Mouse (Mus musculus) small intestine, adult 10 weeks (tissue): Measurements from ENCODE around the gene Gm30191. TPM values are rescaled to one million over a fixed set of nuclear protein-coding genes. Genes with fewer than 3 reads are reported as not detected.

Experiments used
- polyA plus RNA-seq: library from polyadenylated mRNA; stranded (reverse); fragments of 350-450 nt; fragmentation: Illumina TruSeq; extraction: RNeasy Lipid Tissue Mini Kit (QIAGEN cat#74804); gene quantifications from one replicate; pipeline ENCODE4 v1.2.3, GENCODE M21; 2014; ENCODE audit warnings: low replicate concordance

Gm30191 gene
- not detected for polyA plus RNA-seq

DNA sequence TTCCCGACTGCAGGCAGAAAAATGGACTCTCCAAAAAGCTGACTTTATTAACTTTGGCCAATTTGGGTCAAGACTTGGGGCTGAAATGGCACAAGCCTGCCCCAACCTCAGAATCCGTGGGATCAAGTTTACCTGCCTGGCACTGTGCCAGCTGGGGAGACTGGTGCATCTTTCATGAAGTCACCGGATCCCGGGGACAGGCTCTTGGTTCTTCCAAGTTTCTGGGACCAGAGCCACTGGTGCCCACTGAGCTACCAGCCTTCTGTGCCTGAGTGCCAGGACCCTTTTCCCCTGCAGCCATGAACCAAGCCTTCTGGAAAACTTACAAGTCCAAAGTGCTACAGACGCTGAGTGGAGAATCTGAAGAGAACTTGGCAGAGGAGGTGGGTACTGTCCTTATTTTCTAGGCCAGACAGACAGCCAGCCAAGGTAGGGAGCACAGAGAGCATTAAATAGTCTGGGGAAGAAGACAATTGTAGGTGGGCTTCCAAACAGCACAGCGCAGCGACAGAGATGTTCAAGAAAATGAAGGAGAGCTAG is at the start of gene Gm30191:
Gm30191 (plus strand) TSS at position 217 of the 540 bp plus-strand sequence.

DNA sequence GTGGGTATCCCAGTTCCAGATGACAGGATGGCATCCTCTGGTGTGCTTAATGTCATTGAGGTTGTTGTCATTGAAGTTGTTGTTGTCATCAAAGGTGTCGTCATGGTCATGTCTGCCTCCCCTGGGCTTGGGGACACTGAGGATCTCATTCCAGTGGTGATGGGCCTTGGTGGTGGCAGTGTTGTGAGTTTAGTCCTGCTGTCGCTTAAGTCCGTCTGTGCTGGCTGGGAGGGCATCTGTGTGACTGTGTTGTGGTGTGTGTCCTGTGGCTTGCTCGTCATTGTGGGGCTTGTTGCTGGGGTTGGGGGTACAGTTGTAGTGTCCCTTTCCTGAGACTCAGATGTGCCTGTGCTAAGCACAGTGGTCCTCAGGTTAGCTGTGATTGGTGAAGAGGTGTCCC is 43.8 kb upstream of the Gm30191 start, which contains the start of gene Gm7534:
Gm7534 (minus strand) TSS at position 101 of the 400 bp plus-strand sequence.

DNA sequence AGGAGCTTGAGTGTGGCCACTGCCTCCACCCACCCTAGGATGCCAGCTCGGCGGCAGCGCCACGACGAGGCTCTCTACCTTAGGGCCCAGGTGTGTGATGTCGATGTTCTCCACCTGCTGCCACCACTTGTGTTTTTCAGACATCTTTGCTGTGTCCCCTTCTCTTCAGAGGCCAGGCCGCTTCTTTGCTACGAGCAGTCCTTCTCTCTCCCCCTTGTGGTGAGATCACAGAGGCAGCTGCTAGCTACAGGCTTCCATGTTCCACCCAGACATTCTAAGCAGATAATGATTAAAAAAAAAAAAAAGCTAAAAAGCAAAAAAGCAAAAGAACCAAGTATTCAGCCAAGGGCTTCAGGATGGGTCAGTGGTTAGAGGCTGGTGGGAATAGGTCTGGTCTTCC is 19.5 kb upstream of the Gm30191 start, which contains the start of gene Catsper4:
Catsper4 (minus strand) TSS at position 190 of the 400 bp plus-strand sequence.

DNA sequence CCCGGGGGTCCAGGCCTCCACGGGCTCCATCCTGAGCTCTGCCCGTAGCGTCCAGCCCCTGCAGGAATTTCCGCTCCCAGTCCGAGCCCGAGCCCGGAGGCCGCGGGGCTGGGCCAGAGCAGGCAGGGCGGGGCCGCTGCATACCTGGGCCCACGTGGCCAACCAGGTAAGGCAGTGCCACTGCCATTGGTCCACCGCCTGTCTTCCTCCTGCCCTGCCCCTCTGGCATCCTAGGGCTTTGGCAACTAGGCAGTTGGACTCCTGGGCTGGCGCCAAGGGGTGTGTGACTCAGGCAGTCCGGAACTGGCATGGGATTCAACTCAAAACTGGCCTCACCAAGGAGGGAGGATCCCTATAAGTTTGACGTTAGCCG is 8.5 kb upstream of the Gm30191 start, which contains the start of gene Cnksr1:
Cnksr1 (minus strand) TSS at position 121 of the 373 bp plus-strand sequence.

DNA sequence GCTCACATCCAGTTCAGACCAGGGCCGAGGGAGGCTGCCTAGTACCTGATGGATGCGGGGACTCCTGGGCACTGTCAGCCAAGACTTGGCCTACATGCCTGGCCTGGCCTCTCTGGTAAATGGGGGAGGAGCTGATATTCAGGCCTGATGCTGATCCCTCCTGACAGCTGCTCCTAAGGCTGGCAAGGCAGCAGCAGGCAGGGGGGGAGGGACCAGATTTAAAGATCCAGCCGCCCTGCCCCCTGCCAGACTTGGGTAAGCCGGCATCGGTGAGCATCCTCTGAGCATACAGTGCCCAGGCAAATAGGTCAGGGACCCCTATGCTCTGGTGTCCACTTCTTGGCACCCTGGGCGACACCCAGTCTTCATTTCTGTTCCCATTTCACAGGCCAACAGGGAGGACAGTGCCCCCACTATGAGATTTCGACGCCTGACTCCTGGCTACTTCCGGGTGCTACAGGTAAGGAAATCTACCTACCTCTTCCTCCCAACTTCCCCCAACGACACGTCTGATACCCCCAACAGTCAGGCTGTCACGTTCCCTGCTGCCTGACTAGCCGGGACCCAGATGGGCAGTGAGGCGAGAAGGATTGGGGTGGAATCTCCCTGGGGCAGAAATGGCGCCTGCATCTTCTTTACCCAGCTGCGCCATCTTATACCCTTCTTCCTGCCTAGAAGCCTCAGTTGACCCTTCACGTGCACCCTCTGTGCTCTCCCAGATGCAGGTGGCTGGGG is 3.1 kb upstream of the Gm30191 start, which contains the start of gene E130218I03Rik:
E130218I03Rik (plus strand) TSS at position 147 of the 735 bp plus-strand sequence.

DNA sequence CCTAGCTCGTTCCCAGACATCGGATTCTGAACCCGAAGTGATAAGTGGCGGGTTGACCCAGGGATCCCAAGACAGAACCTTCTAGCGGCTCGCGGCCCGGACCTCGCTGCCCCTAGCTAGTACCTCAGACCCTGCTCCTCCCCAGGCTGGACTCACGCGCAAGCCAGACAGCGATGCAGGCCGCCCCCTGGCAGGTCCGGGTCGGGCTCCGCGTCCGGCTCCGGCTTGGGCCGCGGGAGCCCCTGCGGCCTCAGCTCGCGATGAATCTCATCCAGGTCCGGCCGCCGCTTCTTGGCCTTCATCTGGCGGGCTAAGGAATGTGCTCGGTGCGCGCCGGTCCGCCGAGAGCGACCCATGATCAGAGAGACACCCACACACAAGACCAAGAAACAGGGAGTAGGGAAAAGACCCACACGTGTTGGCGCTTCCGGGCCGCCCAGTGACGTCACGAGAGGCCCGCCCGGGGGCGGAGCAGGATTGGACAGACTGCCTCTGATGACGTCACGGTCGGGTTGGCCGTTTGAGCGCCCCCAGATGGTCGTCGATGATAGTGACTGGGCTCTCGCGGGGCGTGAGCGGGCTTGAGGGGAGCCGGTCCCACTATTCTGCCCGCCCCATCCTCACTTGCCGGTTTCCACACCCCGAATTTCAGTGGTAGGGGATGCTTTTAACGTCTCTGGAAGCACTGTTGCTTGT is 1.4 kb upstream of the Gm30191 start, which contains the start of gene Zfp593:
Zfp593 (minus strand) TSS at position 445 of the 696 bp plus-strand sequence.

DNA sequence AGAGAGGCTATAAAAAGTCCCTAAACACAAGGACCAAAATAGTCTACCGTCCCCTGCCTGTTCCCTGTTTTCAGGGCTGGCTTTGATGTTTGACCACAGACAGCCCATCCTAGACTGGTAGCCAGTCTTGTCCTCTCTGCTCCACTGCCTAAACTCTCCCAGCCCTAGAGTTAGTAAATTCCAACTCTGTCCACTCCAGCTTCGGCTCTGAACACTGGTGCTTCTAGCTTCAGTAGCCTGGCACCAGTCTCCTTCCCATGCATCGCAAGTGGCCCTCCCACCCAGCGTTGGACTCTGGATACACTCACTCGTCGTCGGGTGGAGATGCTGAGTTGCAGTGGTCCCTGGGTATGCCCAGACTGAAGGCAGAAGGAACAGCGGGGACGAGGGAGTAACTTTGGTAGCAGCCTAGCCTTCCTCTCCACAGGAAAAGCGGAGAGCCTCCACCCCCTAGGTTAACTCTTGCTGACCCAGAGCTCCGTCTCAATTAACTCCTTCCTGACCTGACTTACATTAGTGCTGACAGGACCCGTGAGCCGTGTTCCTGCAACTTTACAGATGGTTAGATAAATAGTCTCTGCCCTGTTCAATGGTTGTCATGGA is 7.1 kb downstream of the Gm30191 start, which contains the start of gene Grrp1:
Grrp1 (minus strand) TSS at position 385 of the 603 bp plus-strand sequence.

DNA sequence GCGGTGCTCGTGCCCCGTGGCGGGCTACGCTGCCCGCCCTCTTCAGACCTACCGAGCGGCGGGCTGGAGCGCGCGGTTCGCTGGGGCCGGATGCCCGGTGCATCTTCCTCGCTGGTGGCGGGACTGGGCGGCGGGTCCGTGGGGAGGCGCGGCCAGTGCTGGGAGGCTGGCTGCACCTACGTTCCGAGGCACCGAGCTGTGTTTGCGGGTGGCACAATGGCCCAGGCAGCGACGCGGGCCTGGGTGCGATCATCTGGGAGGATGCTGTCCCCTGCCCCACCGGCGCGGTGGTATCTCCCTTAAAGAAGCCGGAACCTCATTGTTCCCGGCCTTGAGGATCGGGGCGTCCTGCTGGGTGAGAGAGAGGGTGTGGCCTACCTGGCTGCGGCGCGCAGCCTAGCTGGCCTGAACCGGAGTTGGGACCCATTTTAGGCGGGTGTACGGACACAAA is 40.9 kb downstream of the Gm30191 start, which contains the start of gene Pdik1l:
Pdik1l (minus strand) TSS at position 321 of the 451 bp plus-strand sequence.

Other genes with a start within 250 kb of the Gm30191 start
- 10.2 TPM for gene Dhdds, start 246.0 kb upstream of the Gm30191 start, polyA plus RNA-seq
- gene Lin28a, start 228.1 kb upstream of the Gm30191 start, polyA plus RNA-seq: not detected
- gene Zfp683, start 193.1 kb upstream of the Gm30191 start, polyA plus RNA-seq: not detected
- 4.2 TPM for gene Crybg2, start 186.1 kb upstream of the Gm30191 start, polyA plus RNA-seq
- 51.9 TPM for gene Cd52, start 151.9 kb upstream of the Gm30191 start, polyA plus RNA-seq
- not detected for gene Ubxn11, start 144.4 kb upstream of the Gm30191 start, polyA plus RNA-seq
- 1.7 TPM for gene Sh3bgrl3, start 118.1 kb upstream of the Gm30191 start, polyA plus RNA-seq
- 3.7 TPM for gene Cep85, start 59.8 kb upstream of the Gm30191 start, polyA plus RNA-seq
- not detected for gene Gm7534, start 43.9 kb upstream of the Gm30191 start, polyA plus RNA-seq
- not detected for gene Catsper4, start 19.6 kb upstream of the Gm30191 start, polyA plus RNA-seq
- 1.0 TPM for gene Cnksr1, start 8.5 kb upstream of the Gm30191 start, polyA plus RNA-seq
- gene E130218I03Rik, start 3.3 kb upstream of the Gm30191 start, polyA plus RNA-seq: not detected
- 0.22 TPM for gene Zfp593, start 1.3 kb upstream of the Gm30191 start, polyA plus RNA-seq
- gene Grrp1, start 7.2 kb downstream of the Gm30191 start, polyA plus RNA-seq: not detected
- 28.0 TPM for gene Pdik1l, start 41.0 kb downstream of the Gm30191 start, polyA plus RNA-seq
- 0.48 TPM for gene Trim63, start 68.2 kb downstream of the Gm30191 start, polyA plus RNA-seq
- gene Slc30a2, start 96.2 kb downstream of the Gm30191 start, polyA plus RNA-seq: 17.2 TPM
- not detected for gene Extl1, start 136.9 kb downstream of the Gm30191 start, polyA plus RNA-seq
- gene Pafah2, start 149.4 kb downstream of the Gm30191 start, polyA plus RNA-seq: 19.8 TPM
- gene Stmn1, start 221.4 kb downstream of the Gm30191 start, polyA plus RNA-seq: 73.5 TPM
- gene Paqr7, start 249.8 kb downstream of the Gm30191 start, polyA plus RNA-seq: 10.1 TPM